Mouse (Mus musculus) C2C12 (cell line): Measurements from ENCODE around the gene Mprip.

ENCODE experiments used
- CEBPB ChIP-seq: IDR thresholded peaks from one replicate; pipeline ENCODE4 v1.6.1; 2011; ENCODE audit warnings: low read depth, mild to moderate bottlenecking, control low read depth, moderate library complexity
- CTCF ChIP-seq: IDR thresholded peaks from one replicate; pipeline ENCODE4 v1.5.1; 2011; ENCODE audit not compliant: control insufficient read depth, insufficient read depth, insufficient read length
- MAX ChIP-seq: IDR thresholded peaks from one replicate; pipeline ENCODE4 v1.6.1; 2011; ENCODE audit warnings: mild to moderate bottlenecking, control low read depth
- USF1 ChIP-seq: IDR thresholded peaks from one replicate; pipeline ENCODE4 v1.6.1; 2011; ENCODE audit warnings: low read depth, mild to moderate bottlenecking, control low read depth, moderate library complexity

DNA sequence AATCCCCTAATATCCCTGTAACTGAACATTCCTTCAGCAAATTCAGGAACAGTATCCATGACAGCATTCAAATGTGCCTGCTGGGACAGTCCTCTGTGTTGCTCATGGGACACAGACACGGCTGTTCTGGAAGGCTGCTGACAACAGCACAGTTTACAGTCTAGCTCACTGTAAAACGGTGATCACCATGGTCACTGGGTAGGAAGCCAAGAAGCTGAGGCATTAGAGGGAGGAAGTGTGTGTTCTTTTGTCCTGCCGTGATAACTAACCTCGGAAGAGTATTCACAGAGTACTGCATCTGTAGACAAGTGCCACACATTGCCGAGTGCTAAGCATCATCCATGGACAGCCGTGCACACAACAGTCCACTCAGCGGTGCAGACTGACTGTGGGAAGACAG is 109.6 kb downstream of the Mprip start:
- TF ChIP-seq CTCF = no peak
- no peak for TF ChIP-seq USF1
- no peak for TF ChIP-seq CEBPB
- no peak for TF ChIP-seq MAX
